Mouse (Mus musculus) hindbrain, embryonic 11.5 days (tissue): ENCODE data around the gene Alox8. TPM values are rescaled to one million over a fixed set of nuclear protein-coding genes. Genes with fewer than 3 reads are reported as not detected.

Source experiments
- ATAC-seq: fragments of 200-750 bp; cut with Nextera tagmentation; 2 replicates; pipeline ENCODE4 v1.8.0; 2017; ENCODE audit warnings: mild to moderate bottlenecking, moderate TSS enrichment, moderate library complexity; ENCODE audit not compliant: low FRiP score
- DNase-seq: peaks from one replicate; pipeline ENCODE4 v3.0.0-alpha.2; 2015; ENCODE audit warnings: low spot score
- H3K27ac ChIP-seq: fragments of 300-500 bp; sonication (generic); 2 replicates; pipeline ENCODE4 v1.5.1; 2014; ENCODE audit warnings: mild to moderate bottlenecking, low read depth, low read length
- H3K27me3 ChIP-seq: fragments of 300-500 bp; sonication (generic); 2 replicates; pipeline ENCODE4 v1.6.1; 2014; ENCODE audit warnings: mild to moderate bottlenecking, low read length, moderate library complexity, mixed read lengths; ENCODE audit not compliant: control insufficient read depth, insufficient read depth
- H3K36me3 ChIP-seq: fragments of 300-500 bp; sonication (generic); 2 replicates; pipeline ENCODE4 v1.6.1; 2014; ENCODE audit warnings: mild to moderate bottlenecking, low read length, moderate library complexity, mixed read lengths; ENCODE audit not compliant: control insufficient read depth, insufficient read depth
- H3K4me1 ChIP-seq: fragments of 300-500 bp; sonication (generic); replicated peaks from 2 replicates; pipeline ENCODE4 v1.6.1; 2014; ENCODE audit warnings: low read length, mixed read lengths; ENCODE audit not compliant: control insufficient read depth, insufficient read depth
- H3K4me2 ChIP-seq: fragments of 300-500 bp; sonication (generic); replicated peaks from 2 replicates; pipeline ENCODE4 v1.6.1; 2014; ENCODE audit warnings: mild to moderate bottlenecking, low read depth, low read length
- H3K4me3 ChIP-seq: fragments of 300-500 bp; sonication (generic); 2 replicates; pipeline ENCODE4 v1.5.1; 2014; ENCODE audit warnings: low read depth, low read length
- H3K9ac ChIP-seq: fragments of 300-500 bp; sonication (generic); 2 replicates; pipeline ENCODE4 v1.6.1; 2014; ENCODE audit warnings: low read depth, low read length
- H3K9me3 ChIP-seq: fragments of 300-500 bp; sonication (generic); 2 replicates; pipeline ENCODE4 v1.6.1; 2016; ENCODE audit warnings: low read length; ENCODE audit not compliant: control insufficient read depth
- WGBS: fragments of 180-500 bp; shearing (Covaris S2); extraction: QIAGEN DNeasy Blood & Tissue Kit; methylation state at CpG from one replicate; pipeline ENCODE4 v1.1.7; 2014; 5-methylcytosine and 5-hydroxymethylcytosine counted together
- polyA plus RNA-seq: library from polyadenylated mRNA; unstranded; fragments of >200 nt; fragmentation: Nextera tagmentation; extraction: Ambion mirVana; gene quantifications from 2 replicates; pipeline ENCODE4 v1.2.1, GENCODE M21; 2014

Alox8 gene
- polyA plus RNA-seq, 1 experiment from 2014 or later, result not detected

- no peak overlapping the region for H3K27ac ChIP-seq
- H3K4me3 ChIP-seq, result no peak overlapping the region
- no peaks in the 10 kb centered on the region for H3K4me1 ChIP-seq
- no peak overlapping the region for H3K9ac ChIP-seq
- DNase-seq (no peak), ATAC-seq (no peak)
- 90% methylated on average over 5 of the region's 5 CpGs for WGBS
- no peaks in the 10 kb centered on the region for H3K36me3 ChIP-seq
- H3K9me3 ChIP-seq, result no peaks in the 10 kb centered on the region
- H3K4me2 ChIP-seq, result no peak overlapping the region
- no peaks in the 10 kb centered on the region for H3K27me3 ChIP-seq
Observed at GRCm38 (mm10) chr11:69148451-69148960, 49.1 kb downstream of the Alox8 start.

- H3K9me3 ChIP-seq, result no peaks in the 10 kb centered on the region
Observed at GRCm38 (mm10) chr11:69147546-69147945, 50.1 kb downstream of the Alox8 start.

GRCm38 (mm10) chr11:69135361-69135760 is 62.3 kb downstream of the Alox8 start:
- 87% methylated on average over 5 of the region's 6 CpGs for WGBS
- no peak overlapping the region for H3K9ac ChIP-seq
- no peak for DNase-seq
- H3K4me1 ChIP-seq, result no peaks in the 10 kb centered on the region
- H3K27ac ChIP-seq, result no peak overlapping the region
- no peaks in the 10 kb centered on the region for H3K9me3 ChIP-seq
- no peak overlapping the region for H3K4me3 ChIP-seq
- 0 out of 2 replicates have a peak, but pooled peaks cover 2% of the 10 kb centered on the region for H3K27me3 ChIP-seq
- ATAC-seq, result no peak
- no peak overlapping the region for H3K4me2 ChIP-seq
- no peaks in the 10 kb centered on the region for H3K36me3 ChIP-seq

More at GRCm38 (mm10) chr11:69147546-69147945, 50.1 kb downstream of the Alox8 start:
- Histone ChIP-seq H3K27me3 (no peaks in the 10 kb centered on the region), H3K4me2 (no peak overlapping the region), H3K27ac (no peak overlapping the region), H3K4me1 (no peaks in the 10 kb centered on the region), H3K36me3 (no peaks in the 10 kb centered on the region), H3K9ac (no peak overlapping the region), H3K4me3 (no peak overlapping the region)
- ATAC-seq (no peak), DNase-seq (no peak)
- WGBS, result 81% methylated on average over 7 of the region's 7 CpGs

GRCm38 (mm10) chr11:69134622-69134968 is 63.0 kb downstream of the Alox8 start:
- H3K9ac ChIP-seq, result no peak overlapping the region; the same call in 1 of the 2 replicates
- ATAC-seq, result peak; percentile 4; the same call in 1 of the 2 replicates
- no peak for DNase-seq
- 0 out of 2 replicates have a peak, but pooled peaks cover 2% of the 10 kb centered on the region for H3K27me3 ChIP-seq
- no peaks in the 10 kb centered on the region for H3K4me1 ChIP-seq
- H3K4me3 ChIP-seq, result peak overlapping the region; percentile 35
- 24% methylated on average over 8 of the region's 8 CpGs for WGBS
- no peaks in the 10 kb centered on the region for H3K36me3 ChIP-seq
- no peak overlapping the region for H3K27ac ChIP-seq
- H3K9me3 ChIP-seq, result no peaks in the 10 kb centered on the region
- peak overlapping the region; percentile 66 for H3K4me2 ChIP-seq

Other genes with a start within 250 kb of the Alox8 start
- gene Arhgef15, start 240.4 kb downstream of the Alox8 start, polyA plus RNA-seq, result 4.9 and 5.5 TPM in 2 replicates
- gene Slc25a35, start 229.7 kb downstream of the Alox8 start, polyA plus RNA-seq, result 1.6 and 1.8 TPM in 2 replicates
- gene Rangrf, start 222.7 kb downstream of the Alox8 start, polyA plus RNA-seq, result 56.0 and 59.3 TPM in 2 replicates
- gene Pfas, start 189.4 kb downstream of the Alox8 start, polyA plus RNA-seq, result 31.5 and 31.8 TPM in 2 replicates
- gene Ctc1, start 181.9 kb downstream of the Alox8 start, polyA plus RNA-seq, result 48.7 and 59.5 TPM in 2 replicates
- 131 and 141 TPM in 2 replicates for gene Aurkb, start 152.2 kb downstream of the Alox8 start, polyA plus RNA-seq
- 9.8 and 11.6 TPM in 2 replicates for gene Borcs6, start 138.1 kb downstream of the Alox8 start, polyA plus RNA-seq
- gene Tmem107, start 127.0 kb downstream of the Alox8 start, polyA plus RNA-seq, result 52.4 and 54.6 TPM in 2 replicates
- 85.1 and 98.1 TPM in 2 replicates for gene Vamp2, start 109.4 kb downstream of the Alox8 start, polyA plus RNA-seq
- gene Per1, start 102.6 kb downstream of the Alox8 start, polyA plus RNA-seq, result 5.6 and 7.4 TPM in 2 replicates
- 0.19 and 0.29 TPM in 2 replicates for gene Hes7, start 77.4 kb downstream of the Alox8 start, polyA plus RNA-seq
- gene 9130213A22Rik, start 75.3 kb downstream of the Alox8 start, polyA plus RNA-seq, result 0.21 TPM in 1 of 2 replicates, not detected in the other
- 0.06 and 0.40 TPM in 2 replicates for gene Aloxe3, start 71.9 kb downstream of the Alox8 start, polyA plus RNA-seq
- 0.06 and 0.20 TPM in 2 replicates for gene Alox12b, start 40.9 kb downstream of the Alox8 start, polyA plus RNA-seq
- gene Gucy2e, start 39.2 kb upstream of the Alox8 start, polyA plus RNA-seq, result 0.07 TPM in 1 of 2 replicates, not detected in the other
- 17.2 and 17.9 TPM in 2 replicates for gene Cntrob, start 125.9 kb upstream of the Alox8 start, polyA plus RNA-seq
- 209 and 215 TPM in 2 replicates for gene Trappc1, start 126.1 kb upstream of the Alox8 start, polyA plus RNA-seq
- gene Kcnab3, start 128.4 kb upstream of the Alox8 start, polyA plus RNA-seq, result 1.4 and 3.0 TPM in 2 replicates
- 28.7 and 34.9 TPM in 2 replicates for gene Rnf227, start 142.6 kb upstream of the Alox8 start, polyA plus RNA-seq
- 44.3 and 57.1 TPM in 2 replicates for gene Chd3, start 171.6 kb upstream of the Alox8 start, polyA plus RNA-seq
- gene Naa38, start 197.6 kb upstream of the Alox8 start, polyA plus RNA-seq, result 120 and 124 TPM in 2 replicates
- gene Cyb5d1, start 197.8 kb upstream of the Alox8 start, polyA plus RNA-seq, result 32.7 and 45.2 TPM in 2 replicates
- 15.7 and 17.1 TPM in 2 replicates for gene Tmem88, start 200.4 kb upstream of the Alox8 start, polyA plus RNA-seq
- gene Kdm6b, start 215.8 kb upstream of the Alox8 start, polyA plus RNA-seq, result 33.7 and 40.9 TPM in 2 replicates